In genomic region chr14:62639111-62639510, GRCm38 (mm10) we compare ENCODE assay signal across 11 mouse cellular contexts. TPM values are rescaled to one million over a fixed set of nuclear protein-coding genes. Genes with fewer than 3 reads are reported as not detected.
DNase-seq lines count a peak whose midpoint lies in the region; ATAC-seq lines count a peak whose summit lies in the region.
"Had no signal": no experiment of that assay in that cellular context is flagged by ENCODE, and none has a peak within 500 bp of the region (broad histone marks: within the 10 kb centered on the region; RNA-seq: fewer than 3 reads in every experiment).

No protein-coding gene starts in this region.

- intact Hi-C loops in heart, postnatal 36 days (cut with DNase I): loop anchor here (5.0 kb wide), 3 partner anchors 198 to 338 kb away; partner anchors contain the start of gene Wdfy2

- ATAC-seq in CD4-positive, CD25-positive, alpha-beta regulatory T cell, adult 4 months: no peak

- peak; percentile 6 for DNase-seq in CD4-positive, CD25-positive, alpha-beta regulatory T cell, adult 2 months (ENCODE audit: low read depth, low spot score)
- DNase-seq in kidney, postnatal 36 days: peak; percentile 18 to 30
- no peak for DNase-seq in kidney, adult 9 months
- DNase-seq in NIH3T3 (ENCODE audit: low read depth): peak; percentile 29
- peak; percentile 21 to 32 for DNase-seq in heart, postnatal 36 days
- no peak for DNase-seq in thymus, postnatal 36 days
- DNase-seq in layer of hippocampus, adult 8-10 months (ENCODE audit: low spot score in 2 of 2): no peak

RNA-seq across cellular contexts. Expression of gene Serpine3, which starts 24.4 kb away (rescaled TPM):
- not detected for polyA plus RNA-seq in CD4-positive, CD25-positive, alpha-beta regulatory T cell, adult 4 months (2017; shearing (Covaris generic))
- total RNA-seq in heart, postnatal 36 days (2021): not detected
- total RNA-seq in layer of hippocampus, adult 8-10 months (2022): not detected
- total RNA-seq: layer of hippocampus, postnatal 10 days had no signal
- polyA plus RNA-seq: erythroblast, embryonic 14.5 days; small intestine, adult 2 months had no signal

Comparison
In these comparisons a context has a peak if more than half of its experiments do, and no peak if none do; other contexts are left out.
1. DNase-seq: peak in CD4-positive, CD25-positive, alpha-beta regulatory T cell, adult 2 months (single experiment), kidney, postnatal 36 days (2 of 2), NIH3T3 (single experiment) and heart, postnatal 36 days (2 of 2); none in kidney, adult 9 months (single experiment), thymus, postnatal 36 days (0 of 2) and layer of hippocampus, adult 8-10 months (0 of 2).